Mouse (Mus musculus) retina, postnatal 1 day (tissue): ENCODE results near the gene Vasp.

Source experiments
- DNase-seq: peaks from one replicate; pipeline ENCODE4 v3.0.0-alpha.2; 2012

The Vasp gene

DNA sequence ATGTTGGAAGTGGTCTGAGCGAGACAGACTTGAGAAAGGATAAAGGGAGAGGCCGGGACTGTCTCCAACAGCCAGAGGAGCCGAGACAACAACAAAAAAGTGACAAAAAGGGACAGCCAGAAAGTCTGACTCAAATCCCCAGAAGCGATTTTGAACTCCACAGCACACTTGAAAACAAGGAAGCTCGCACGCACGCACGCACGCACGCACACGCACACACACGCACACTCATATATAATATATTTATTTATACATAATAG lies 31.4 kb upstream of the Vasp start:
- DNase-seq: no peak

DNA sequence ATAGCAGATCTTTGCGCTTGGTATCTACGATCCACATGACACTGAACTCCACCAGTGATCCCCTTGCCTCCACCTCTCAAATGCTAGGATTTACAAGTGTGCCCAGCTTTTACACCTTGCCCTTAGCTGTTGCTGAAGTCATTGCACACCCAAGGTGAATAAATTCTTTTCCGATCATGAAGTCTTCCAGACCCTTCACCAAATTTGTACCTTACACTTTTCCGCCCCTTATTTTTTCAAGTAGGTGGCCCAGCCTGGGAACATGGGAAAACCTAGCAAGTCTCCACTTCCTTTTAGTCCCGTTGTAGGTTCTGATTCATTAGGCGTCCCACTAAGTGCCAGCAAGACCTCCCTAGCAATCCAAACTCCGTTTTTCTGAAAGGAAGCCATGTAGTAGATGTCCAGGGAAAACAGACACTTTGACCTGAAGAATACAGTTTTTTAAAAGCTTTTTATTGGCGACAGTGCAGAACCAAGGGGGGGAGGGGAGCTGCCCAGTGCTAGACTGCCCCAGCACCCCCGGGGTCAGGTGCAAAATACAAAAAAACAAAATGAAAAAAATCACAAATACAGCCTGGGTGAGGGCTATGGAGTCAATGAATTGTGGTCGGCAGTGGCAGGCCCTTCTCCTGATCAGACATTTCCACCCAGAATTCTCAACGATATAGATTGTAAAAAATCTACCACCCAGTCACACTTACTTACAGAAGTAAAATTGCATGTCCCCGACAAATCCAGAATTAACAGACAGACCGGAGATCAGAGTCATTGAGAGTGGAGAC lies 30.8 kb upstream of the Vasp start:
- no peak for DNase-seq

DNA sequence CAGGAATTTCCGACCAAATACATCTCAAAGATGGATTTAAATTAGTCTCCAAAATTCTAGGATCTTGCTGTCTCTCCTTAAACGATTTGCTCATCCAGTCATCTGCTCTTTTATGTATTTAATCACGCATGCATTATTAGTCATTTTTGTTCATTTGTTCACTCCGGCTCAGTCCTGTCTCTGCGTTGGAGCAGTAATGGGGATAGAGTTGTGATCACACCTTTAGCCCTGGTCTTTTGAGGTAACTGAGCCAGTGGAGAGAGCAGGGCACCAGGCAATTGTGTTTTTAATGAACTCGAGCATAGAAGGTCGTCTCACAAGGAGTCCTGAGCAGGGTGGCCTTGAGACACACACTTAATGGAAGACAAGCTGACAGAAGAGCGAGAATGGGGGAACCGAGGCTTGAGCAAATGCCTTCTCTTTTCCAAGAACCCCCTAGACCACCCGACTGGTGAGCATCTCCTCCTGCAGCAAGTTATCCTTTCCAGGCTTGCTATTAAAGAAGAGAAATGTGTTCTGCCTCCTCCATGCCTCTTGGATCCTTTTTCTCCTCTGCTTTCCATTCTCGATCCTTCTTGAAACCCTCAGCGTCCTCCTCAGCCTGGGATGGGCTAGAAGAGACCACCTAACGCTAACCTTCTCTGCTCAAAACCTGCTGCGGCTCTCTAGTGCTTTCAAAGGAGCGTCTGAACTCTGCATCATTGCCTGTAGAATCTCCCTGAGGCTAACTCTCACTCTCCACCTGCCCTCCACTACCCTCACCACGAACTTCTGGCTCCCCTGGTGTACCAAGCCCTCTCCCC lies 30.0 kb upstream of the Vasp start:
- DNase-seq: no peak

DNA sequence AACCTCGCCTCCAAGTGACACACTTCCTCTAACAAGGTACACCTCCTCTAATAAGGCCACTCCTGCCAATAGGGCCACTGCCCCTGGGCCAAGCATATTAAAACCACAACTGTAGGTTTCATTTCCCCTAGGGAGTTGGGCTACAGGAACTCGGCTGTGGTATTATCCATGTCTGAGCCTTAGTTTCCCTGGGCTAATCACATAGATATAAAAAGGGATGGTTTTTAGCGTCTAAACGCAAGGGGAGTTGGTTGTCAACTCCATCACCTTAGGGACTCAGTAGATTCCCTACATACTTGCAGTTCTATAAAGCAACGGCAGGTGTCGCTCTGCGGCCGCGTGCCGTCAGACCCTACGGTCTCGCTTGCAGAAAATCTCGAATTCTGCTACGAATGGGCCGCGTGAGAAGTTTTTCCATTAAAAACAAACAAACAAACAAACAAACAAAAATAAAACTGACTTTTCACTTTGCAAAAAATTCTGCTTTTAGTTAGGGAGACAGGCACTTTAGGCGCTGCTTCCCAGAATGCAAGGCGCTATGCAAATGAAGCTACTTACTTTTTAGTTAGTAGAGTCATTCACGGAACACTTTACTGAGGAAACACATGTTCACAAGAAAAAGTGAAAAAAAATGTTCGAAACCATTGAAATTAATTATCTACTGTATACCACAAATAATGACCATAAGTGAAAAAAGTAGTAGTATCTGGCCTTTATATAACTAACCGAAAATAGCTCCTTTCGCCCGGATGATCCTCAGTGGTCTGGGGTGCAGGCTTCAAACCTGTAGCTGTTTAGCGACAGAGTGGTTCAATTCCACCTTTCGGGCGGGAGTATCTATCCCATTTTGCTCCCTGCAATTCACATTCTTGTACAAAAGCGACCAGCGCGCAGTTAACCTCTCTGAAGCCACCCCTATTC lies 29.1 kb upstream of the Vasp start:
- peak; percentile 87 for DNase-seq

DNA sequence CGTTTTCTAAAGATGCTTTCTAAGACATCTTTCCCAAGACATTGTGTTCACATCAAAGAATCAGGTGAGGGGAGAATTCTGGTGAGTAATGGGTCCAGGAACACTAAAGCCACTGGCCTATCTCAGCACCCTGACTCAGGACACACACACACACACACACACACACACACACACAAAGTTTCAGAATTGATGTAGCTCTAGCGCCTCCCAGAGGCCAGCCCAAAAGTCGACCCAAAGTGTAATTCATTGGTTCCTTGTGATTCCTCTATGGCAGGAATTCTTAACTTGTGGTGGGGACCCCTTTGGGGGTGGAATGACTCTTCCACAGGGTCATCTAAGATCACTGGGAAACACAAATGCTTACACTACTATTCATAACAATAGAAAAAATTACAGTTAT lies 27.6 kb upstream of the Vasp start:
- DNase-seq: peak; percentile 76

DNA sequence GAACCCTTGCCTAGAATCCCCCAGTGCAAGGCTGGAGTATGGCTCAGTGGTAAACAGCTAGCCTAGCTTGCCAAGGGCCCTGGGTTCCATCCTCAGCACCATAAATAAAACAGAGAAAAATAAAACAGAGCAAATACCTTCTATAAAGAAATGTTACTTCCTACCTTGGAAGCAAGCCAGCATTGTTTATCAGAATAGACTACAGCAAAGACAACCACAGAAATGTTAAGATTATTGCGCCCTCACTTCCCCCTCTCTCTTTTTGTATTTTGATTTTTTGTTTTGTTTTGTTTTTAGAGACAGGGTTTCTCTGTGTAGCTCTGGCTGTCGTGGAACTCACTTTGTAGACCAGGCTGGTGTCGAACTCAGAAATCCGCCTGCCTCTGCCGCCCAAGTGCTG lies 26.2 kb upstream of the Vasp start:
- no peak for DNase-seq

DNA sequence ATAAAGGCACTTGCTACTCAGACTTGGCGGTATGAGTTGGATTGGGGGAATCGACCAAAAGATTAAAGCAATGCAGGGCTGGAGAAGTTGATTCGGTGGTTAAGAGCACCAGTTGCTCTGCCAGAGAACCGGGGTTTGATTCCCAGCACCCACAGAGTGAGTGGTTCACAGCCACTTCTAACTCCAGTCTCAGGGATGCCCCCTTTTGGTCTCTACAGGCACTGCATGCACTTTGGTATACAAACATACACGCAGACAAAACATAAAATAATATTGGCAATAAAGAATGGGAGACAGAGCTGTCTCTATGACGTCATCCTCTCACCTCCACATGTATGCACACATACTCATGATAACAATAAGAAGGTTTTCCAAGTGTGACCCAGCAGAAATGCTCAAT lies 25.4 kb upstream of the Vasp start:
- DNase-seq: no peak

DNA sequence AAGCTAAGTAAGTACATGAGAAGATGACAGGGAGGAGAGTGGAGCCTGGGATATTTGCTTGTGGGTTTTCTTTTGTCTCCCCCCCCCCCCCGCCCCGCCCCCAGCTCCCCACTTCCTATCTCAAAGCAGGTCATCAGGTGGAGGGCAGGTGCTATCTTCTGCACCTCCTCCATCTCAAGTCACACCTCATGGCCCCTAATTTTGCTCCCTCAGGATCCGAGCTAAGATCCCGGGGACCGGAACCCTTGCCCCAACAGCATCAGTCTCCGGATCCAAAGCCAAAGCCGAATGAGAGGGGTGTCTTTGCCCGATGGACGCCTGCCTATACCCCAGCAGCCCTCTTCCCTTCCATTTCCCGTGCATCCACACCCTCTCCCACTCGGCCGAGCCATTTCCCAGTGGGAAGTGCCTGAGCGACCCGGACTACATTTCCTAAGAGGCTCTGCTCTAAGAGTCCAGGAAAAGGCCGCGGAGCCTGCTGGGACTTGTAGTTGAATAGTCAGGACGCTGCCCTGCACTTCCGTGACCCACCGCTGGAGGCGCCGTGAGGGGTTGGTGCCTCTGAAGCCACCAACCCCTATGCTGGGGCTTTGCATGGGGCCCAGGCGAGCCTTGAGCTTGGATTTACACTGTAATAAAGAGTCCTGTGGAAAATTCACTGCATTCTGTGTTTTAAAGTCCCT lies 24.0 kb upstream of the Vasp start:
- DNase-seq: peak; percentile 96

DNA sequence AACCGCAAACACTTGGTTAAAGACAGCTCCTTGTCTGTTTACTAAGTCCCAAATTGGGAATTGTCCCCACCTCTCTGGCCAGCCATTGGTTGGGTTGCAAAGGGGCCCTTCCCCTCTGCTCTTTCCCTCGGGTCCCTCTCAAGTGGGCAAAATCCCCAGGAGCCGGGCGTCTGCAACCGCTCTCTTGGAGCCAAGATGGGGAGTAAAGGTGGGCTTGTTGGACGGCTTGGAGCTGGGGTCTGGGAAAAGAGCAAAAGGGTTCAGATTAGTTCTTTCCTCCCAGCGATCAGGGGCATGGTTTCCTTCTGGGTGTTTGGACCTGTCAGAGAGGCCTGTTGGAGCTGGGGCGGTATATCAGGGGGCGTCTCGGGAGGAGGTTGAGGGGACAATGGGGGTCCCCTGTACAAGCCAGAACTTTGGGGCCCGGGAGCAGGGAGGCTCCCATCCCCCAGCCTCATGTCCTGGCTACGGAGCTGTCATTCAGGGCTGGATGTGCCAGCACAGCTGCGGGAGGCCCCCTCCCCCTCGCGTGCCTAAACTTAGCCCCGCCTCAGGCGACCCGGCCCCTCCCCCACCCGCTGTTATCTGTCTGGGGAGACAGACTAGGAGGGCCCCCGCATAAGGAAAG lies 19.5 kb upstream of the Vasp start:
- DNase-seq: peak; percentile 59

DNA sequence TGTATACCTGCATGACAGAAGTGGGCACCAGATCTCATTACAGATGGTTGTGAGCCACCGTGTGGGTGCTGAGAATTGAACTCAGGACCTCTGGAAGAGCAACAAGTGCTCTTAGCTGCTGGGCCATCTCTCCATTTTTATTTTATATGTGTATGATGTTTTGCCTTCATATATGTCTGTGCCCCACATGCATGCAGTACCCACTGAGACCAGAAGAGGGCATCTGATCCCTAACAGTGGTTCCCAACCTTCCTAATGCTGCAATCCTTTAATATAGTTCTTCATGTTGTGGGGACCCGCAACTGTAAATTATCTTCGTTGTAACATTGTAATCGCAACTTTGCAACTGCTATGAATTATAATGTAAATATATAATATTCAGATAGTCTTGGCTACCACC lies 13.1 kb upstream of the Vasp start:
- DNase-seq: peak; percentile 79

DNA sequence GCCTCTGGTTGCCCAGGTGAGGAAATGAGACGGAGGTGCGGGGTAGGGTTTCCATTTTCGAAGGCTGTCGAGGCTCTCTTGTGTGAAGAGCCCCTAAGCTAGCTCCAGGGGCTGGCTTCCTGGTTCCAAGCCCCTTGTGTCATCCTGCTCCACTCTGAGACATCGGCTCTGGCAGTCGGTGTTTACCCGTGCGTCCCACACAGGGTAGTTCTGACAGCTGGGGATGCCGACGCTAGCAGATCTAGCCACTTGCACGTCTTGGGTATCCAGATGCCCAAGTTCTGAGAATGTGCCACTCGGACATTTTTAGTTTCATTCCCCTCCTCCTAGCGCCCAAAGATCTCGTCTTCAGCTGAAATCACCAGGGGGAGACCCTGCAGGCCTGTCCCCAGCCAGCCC lies 11.8 kb upstream of the Vasp start:
- peak; percentile 21 for DNase-seq

DNA sequence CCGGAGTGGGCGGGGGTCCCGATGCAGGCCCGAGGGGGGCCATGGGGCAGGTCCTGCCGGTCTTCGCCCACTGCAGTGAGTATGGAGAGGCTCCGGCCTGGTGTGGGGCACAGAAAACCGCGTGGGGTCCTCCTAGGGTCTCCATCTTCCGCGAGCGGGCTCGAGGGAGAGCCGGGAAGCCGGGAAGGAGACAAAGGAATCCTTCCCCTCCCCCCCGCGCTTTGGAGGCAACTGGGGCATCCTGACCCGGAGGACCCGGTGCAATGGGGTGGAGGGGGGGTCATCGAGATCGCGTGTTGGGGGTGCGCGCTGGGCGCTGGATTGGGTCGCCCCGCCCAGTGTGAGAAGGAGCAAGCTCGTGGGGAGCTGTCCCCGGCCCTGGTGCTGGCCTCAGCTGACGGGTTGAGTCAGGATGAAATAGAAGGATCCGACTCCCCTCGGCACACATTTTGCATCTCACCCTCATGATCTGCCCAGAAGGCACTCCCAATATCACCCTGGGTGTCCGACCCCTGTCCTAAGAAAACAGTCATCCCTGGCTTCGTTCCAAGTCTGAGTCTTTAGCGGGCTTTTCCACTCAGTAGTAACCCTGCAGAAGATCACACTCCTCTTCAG lies 11.3 kb upstream of the Vasp start:
- DNase-seq: peak; percentile 76

DNA sequence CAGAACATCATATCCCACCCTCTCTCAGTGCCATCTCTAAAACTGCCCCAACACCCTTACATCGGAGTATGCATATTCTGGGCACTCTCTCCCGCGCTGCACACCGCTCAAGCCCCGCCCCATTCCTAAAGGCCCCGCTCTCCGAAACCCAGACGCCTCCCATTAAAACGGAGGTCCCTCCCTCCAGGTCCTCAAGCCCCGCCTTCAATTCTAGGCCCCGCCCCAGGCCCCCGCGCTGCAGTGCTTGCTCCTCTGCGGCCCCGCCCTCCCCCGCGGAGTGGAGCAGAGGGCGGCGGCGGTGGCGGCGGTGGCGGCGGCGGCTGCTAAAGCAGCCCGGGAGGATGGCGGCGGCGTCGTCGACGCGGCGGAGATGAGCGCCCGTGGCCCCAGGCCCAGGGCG lies 10.8 kb upstream of the Vasp start, which contains the start of gene Rtn2:
Gene Rtn2 (plus strand): TSS at position 240 of the 400 bp plus-strand sequence.
- DNase-seq: peak; percentile 95

DNA sequence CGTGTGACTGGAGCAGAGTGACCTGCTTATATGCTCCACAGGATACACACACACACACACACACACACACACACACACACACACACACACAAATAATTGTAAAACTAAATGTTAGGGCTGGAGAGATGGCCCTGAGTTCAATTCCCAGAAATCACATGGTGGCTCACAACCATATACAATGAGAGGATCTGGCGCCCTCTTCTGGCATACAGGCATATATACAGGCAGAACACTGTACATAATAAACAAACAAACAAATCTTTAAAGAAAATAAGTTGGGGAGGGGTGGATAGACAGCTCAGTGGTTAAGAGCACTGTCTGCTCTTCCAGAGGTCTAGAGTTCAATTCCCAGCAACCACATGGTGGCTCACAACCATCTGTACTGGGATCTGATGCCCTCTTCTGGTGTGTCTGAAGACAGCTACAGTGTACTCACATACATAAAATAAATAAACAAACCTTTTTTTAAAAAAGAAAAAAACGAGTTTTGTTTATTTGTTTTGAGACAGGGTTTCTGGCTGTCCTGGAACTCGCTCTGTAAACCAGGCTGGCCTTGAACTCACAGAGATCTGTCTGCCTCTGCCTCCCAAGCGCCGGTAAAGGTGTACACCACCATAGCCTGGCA lies 10.2 kb upstream of the Vasp start:
- peak; percentile 68 for DNase-seq

DNA sequence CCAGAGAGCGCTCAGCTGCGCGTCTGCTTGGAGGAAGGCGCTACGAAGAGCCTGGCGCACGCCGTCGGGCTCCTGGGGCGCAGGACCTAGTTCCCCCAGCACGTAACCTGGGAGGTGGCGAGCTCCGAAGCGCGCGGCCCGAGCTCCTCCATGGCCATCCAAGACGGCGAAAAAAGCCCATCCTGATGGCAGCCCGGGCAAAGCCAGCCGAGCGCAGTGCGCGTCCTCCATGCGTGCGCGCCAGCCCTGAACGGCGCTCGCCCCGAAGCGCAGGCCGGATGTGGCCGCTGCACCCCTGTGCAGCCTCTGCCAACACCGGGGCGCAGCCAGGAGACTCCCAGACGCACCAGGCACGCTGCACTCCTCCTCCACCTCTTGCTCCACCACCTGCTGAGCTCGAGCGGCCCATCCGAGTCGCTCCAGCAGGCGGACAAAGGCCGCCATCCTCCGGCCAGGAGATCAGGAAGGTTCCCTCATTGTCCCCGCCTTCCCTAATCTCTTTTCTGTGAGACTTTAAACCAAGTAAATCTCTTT lies 8.0 kb upstream of the Vasp start, which contains the start of gene Ppm1n:
Gene Ppm1n (minus strand): TSS at position 484 of the 534 bp plus-strand sequence.
- peak; percentile 50 for DNase-seq

DNA sequence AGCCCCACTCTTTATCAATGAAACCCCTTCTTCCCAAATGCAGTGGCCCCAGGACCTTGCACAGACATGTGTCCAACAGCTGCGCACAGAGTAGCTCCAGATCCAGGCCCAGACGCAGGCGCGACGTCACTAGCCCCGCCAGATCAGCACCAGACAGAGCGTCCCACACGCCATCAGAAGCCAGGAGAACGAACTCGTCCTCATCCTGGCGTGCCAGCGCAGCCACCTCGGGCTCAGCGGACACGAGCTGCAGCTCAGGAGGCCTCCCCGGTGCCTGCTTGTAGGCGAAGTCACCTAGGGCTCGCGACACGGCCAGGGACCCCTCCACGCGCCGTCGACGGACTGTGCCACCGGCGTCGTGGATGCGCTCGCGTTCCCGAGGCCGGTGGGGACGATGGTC lies 7.4 kb upstream of the Vasp start:
- DNase-seq: peak; percentile 17

DNA sequence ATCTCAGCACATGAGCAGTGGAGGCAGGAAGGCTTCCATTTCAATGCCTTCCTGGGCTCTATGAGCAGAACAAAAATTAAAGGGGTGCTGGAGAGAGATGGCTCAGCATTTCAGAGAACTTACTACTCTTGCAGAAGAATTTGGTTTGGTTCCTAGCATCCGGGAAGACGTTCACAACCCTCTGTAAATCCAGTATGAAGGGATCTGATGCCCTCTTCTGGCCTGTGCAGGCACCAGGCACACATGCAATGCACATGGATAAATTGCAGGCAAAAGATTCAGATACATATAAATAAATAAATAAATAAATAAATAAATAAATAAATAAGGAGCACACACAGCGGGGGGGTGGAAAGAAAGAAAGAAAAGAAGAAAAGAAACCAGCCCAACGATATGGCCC lies 4.6 kb upstream of the Vasp start:
- DNase-seq: no peak

DNA sequence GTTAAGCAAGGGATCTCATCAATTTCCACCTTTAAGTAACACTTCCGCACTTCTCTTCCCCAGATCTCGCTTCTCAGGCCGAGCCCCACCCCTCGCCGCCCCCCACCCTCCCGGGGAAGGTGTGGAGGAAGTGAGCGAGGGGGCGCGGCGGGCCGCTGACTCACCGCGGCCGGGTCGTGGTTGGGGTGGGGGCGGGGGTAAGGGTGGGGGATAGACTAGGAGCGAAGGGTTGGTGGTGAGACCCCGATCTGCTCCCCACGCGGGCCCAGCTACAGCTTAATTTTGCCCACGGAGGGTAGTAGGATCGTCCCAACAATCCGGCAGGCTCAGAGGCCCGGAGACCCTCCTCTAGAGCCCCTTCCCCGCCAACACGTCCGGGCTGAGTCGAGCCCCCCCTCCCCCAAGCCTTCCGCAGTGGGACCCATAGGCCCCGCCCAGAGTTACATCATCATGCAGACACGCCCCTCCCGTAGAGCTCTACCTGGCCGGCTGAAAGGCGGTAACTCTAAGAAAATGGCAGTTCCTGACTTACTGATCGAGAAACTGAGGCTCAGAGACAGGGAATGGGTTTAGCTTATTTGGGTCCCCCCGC lies 652 bp upstream of the Vasp start:
- peak; percentile 65 for DNase-seq

DNA sequence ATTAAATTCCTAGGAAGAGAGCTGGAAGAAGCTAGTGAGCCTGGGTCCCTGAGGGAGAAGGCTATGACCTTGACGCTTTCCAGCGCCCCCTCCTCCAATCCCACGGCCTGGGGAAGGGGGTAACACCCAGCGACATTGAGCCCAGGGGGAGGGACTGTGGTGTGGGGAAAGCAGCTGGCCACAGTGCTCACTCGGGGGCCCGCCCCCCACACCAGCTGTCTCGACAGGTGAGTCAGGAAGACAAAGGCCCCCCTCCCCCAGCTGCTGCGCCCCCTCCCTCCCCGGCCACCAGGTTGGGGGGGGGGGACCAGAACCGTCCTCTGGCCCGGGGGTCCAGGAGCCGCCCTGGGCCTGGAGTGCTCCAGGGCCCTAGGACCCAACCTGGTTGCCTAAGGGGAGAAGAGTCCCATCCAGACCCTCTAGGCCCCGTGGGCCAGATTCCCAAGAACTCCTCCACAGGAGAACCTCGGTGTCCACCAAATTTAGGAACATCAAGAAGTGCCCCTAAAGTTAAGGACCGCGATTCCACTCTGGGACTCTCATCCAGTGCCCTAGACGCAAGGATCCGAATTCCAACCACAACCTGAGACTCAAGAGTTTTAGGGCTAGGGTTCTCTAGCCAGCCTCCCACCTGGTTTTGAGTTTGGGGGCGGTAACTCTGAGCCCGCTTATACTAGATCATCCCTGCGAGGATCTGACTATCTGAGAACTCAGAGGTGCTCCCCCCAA lies 944 bp downstream of the Vasp start:
- DNase-seq: peak; percentile 36
